Mouse (Mus musculus) frontal cortex, postnatal 36 days (tissue): ENCODE measurements at regions not wholly inside any gene's neighbourhood (a gene's known extent, or its start where the extent isn't known, plus 50 kb on each side); places are given as distances from the start of the nearest gene placed in this dataset.

Experiments used
- DNase-seq, 2 experiments: peaks; one replicate each; pipeline ENCODE4 v3.0.0; 2022; ENCODE audit warnings: low spot score in 2 of 2

- no peak for DNase-seq
Measured at GRCm38 (mm10) chr15:70276838-70277237, 3557.5 kb upstream of the Gm6569 start.

- no peak for DNase-seq
Measured at GRCm38 (mm10) chr15:70321781-70322180, 3512.6 kb upstream of the Gm6569 start.

GRCm38 (mm10) chr15:70339241-70339640 lies 3495.1 kb upstream of the Gm6569 start:
- peak in 1 of 2 experiments; percentile 43 for DNase-seq

GRCm38 (mm10) chr15:70341401-70341800 lies 3493.0 kb upstream of the Gm6569 start:
- DNase-seq: no peak

- DNase-seq: peak; percentile 39 to 68
Measured at GRCm38 (mm10) chr15:70357961-70358360, 3476.4 kb upstream of the Gm6569 start.

- DNase-seq: peak in 1 of 2 experiments; percentile 6
Measured at GRCm38 (mm10) chr15:70384631-70385030, 3449.7 kb upstream of the Gm6569 start.

- DNase-seq: no peak
Measured at GRCm38 (mm10) chr15:70416311-70416710, 3418.1 kb upstream of the Gm6569 start.

GRCm38 (mm10) chr15:70425566-70425965 lies 3408.8 kb upstream of the Gm6569 start:
- no peak for DNase-seq
